ENCODE assay signal across 27 mouse cellular contexts in genomic region chr2:18684062-18684461, GRCm38 (mm10). TPM values are rescaled to one million over a fixed set of nuclear protein-coding genes. Genes with fewer than 3 reads are reported as not detected.
"Had no signal": no experiment of that assay in that cellular context is flagged by ENCODE, and none has a peak within 500 bp of the region (broad histone marks: within the 10 kb centered on the region; RNA-seq: fewer than 3 reads in every experiment).

No protein-coding gene starts in this region.

- H3K9me3 ChIP-seq: heart, embryonic 12.5 days; hindbrain, embryonic 10.5 days; hindbrain, embryonic 12.5 days; intestine, embryonic 15.5 days; limb, embryonic 10.5 days; limb, embryonic 12.5 days; liver, embryonic 13.5 days had no signal

- DNase-seq: gastrocnemius, postnatal 10 days; gastrocnemius, postnatal 25 days; heart, adult 2 months; heart, postnatal 10 days; heart, postnatal 4 days; kidney, adult 18-20 months; kidney, adult 8-10 months; kidney, postnatal 10 days; kidney, postnatal 25 days; kidney, postnatal 4 days; liver; liver, embryonic 13.5 days had no signal

- H3K36me3 ChIP-seq: intestine, embryonic 15.5 days; liver, embryonic 13.5 days had no signal

- H3K4me3 ChIP-seq: heart, adult 2 months; heart, embryonic 12.5 days; hindbrain, embryonic 10.5 days; hindbrain, embryonic 12.5 days; intestine, embryonic 15.5 days; layer of hippocampus, adult 2 months; left cerebral cortex, adult 2 months; limb, embryonic 10.5 days; limb, embryonic 12.5 days; liver, embryonic 13.5 days had no signal

- H3K27ac ChIP-seq: heart, adult 2 months; hindbrain, embryonic 10.5 days; hindbrain, embryonic 12.5 days; hindbrain, embryonic 14.5 days; intestine, embryonic 15.5 days; layer of hippocampus, adult 2 months; left cerebral cortex, adult 2 months; limb, embryonic 10.5 days; limb, embryonic 12.5 days; liver, embryonic 13.5 days had no signal

- ATAC-seq: hindbrain, embryonic 16.5 days; inflammation-experienced regulatory T-cells, adult 6 months; intestine, embryonic 15.5 days; intestine, postnatal 0 days had no signal

- H3K9ac ChIP-seq: heart, embryonic 12.5 days; hindbrain, embryonic 12.5 days; hindbrain, embryonic 14.5 days; intestine, embryonic 15.5 days; limb, embryonic 12.5 days; liver, embryonic 13.5 days had no signal

- H3K4me2 ChIP-seq: heart, embryonic 12.5 days; hindbrain, embryonic 12.5 days; hindbrain, embryonic 14.5 days; intestine, embryonic 15.5 days; limb, embryonic 12.5 days; liver, embryonic 11.5 days; liver, embryonic 13.5 days had no signal

RNA-seq across cellular contexts. Expression of gene Spag6, which starts 9.8 kb away (rescaled TPM):
- total RNA-seq: granulocyte monocyte progenitor cell, adult 5-6 weeks had no signal
- polyA plus RNA-seq: inflammation-experienced regulatory T-cells, adult 6 months; intestine, postnatal 0 days; kidney, embryonic 16.5 days; limb, embryonic 10.5 days; liver, embryonic 11.5 days; liver, embryonic 13.5 days had no signal
